Mouse (Mus musculus): ENCODE data around the gene Olfr593. TPM values are rescaled to one million over a fixed set of nuclear protein-coding genes. Genes with fewer than 3 reads are reported as not detected.
"Not testable (repeated sequence)": the region's sequence is repeated elsewhere in the genome, so short reads cannot be mapped to it uniquely, and the experiment has no call there.

Olfr593 gene
- total RNA-seq (2022): not detected

DNA sequence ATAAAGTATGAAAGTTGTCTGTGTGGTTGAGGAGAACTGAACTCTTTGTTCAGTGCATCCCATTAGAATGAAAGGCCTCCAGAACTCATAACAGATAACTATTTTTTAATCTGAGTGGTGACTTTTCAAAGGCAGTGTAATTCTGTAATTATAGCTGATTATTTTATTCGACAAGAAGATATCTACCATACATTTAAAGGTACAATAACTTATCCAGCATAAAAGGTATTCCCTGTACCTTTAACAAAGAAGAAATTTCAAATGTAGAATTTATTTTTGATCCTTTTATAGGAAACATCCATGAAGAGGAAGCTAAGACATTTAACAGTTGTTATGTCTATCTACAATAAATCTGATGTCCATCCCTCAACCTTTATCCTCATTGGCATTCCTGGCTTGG is at the start of gene Olfr593:
TSS of gene Olfr593 (plus strand) at position 301 of the 400 bp plus-strand sequence.
- DNase-seq (ENCODE audit: low spot score): no peak

DNA sequence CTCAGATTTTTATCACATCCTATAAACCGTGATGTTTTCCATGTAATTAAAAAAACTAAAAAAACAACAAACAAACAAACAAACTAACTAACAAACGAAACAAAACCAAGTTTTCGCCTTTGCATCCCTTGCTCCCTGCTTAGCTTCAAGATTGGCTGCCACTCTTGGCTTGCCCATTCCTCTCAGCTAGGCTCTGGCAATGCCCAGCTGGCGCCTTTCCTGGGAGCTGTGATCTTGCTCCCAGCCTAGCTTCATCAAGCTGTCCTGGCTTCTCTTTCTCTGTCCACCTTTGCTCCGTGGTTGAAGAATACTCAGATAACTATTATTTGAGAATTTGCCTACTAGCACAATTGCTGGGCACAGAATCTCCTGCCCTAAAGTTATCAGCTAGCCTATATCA is 42.0 kb upstream of the Olfr593 start:
- DNase-seq (ENCODE audit: low spot score): no peak

DNA sequence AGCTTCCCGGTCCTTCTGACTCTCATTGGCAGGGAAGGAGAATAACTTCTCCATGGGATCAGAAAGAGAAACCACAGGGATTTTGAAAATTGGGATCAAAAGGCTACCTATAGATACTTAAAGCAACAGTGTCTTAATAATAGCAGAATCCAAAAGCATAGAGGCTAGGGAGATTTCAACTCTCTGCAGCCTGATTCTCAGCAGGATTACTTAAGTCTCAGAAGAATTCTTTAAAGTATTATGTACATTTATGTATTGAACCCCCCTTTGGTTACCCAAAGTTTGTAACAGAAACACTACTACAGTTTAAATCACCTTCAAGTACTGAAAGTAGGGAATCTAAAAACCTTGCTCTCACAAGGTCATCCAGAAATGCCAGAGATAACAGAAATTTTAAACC is 33.4 kb upstream of the Olfr593 start, which contains the start of gene Olfr591:
TSS of gene Olfr591 (minus strand) at position 101 of the 400 bp plus-strand sequence.
- no peak for DNase-seq (ENCODE audit: low spot score)

DNA sequence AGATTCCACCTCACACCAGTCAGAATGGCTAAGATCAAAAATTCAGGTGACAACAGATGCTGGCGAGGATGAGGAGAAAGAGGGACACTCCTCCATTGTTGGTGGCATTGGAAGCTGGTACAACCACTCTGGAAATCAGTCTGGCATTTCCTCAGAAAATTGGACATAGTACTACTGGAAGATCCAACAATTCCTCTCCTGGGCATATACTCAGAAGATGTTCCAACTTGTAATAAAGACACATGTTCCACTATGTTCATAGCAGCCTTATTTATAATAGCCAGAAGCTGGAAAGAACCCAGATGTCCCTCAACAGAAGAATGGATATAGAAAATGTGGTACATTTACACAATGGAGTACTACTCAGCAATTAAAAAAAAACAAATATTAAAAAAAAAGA is 27.2 kb upstream of the Olfr593 start, which contains the start of gene Olfr592:
TSS of gene Olfr592 (plus strand) at position 301 of the 400 bp plus-strand sequence.
- DNase-seq (ENCODE audit: low spot score): not testable (repeated sequence)

DNA sequence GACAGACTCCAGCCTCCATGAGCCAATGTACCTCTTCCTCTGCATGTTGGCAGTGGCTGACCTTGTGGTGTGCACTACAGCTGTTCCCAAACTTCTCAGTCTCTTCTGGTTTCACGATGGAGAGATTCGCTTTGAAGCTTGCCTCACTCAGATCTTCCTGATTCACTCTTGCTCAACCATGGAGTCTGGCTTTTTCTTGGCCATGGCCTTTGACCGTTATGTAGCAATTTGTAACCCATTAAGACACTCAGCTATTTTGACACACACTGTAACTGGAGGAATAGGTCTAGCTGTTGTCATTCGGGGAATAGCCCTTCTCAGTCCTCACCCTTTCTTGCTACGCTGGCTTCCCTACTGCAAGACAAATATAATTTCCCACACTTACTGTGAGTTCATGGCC is 388 bp downstream of the Olfr593 start:
- DNase-seq (ENCODE audit: low spot score): not testable (repeated sequence)

DNA sequence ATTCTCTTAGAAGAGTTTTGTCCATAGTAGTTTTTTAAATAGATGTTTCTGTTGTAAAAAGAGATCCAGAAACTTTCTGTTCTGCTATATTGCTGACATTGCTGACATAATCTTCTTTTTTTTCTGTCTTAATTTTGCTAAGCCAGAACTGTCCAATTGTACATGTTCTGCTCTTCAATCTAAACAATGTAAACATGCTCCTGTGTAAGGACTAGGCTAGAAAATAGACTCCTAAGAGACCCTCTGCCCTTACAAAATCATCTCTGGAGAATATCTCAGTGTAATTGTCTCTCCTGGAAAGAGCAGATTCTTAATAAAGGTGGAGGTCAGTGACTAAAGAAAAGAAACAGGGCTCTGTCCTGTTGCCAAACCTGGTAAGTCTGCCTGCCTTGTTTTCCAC is 5.0 kb downstream of the Olfr593 start, which contains the start of gene Olfr594:
TSS of gene Olfr594 (plus strand) at position 301 of the 400 bp plus-strand sequence.
- DNase-seq (ENCODE audit: low spot score): no peak

DNA sequence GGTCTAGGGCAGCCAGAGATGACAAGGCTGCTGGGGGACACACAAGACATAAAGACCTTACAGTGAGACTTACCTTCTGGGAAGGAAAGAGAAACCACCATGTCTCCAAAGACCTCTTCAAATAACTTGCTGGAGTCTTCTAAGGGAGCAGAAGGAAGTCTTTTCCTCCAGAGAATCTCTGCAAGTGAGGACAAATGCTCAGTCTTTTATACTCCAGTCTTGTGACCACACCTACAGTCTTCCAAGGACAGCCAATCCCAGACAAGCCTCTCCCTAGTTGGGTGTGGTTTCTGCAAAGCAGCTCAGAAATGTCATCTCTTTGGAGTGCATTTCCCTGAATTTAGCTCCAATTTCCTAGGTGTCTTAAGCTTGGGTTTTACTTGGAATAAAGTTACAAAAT is 40.7 kb downstream of the Olfr593 start, which contains the start of gene Usp17ld:
TSS of gene Usp17ld (minus strand) at position 101 of the 400 bp plus-strand sequence.
- not testable (repeated sequence) for DNase-seq (ENCODE audit: low spot score)

Small RNAs within 50 kb of the gene (microRNA-seq; reads per million reads assigned to microRNA genes)
- gene Gm25171: not detected

Other genes with a start within 250 kb of the Olfr593 start
- not detected for gene Olfr576, start 249.2 kb upstream of the Olfr593 start, total RNA-seq (2022)
- not detected for gene Olfr577, start 235.9 kb upstream of the Olfr593 start, total RNA-seq (2022)
- not detected for gene Olfr578, start 222.5 kb upstream of the Olfr593 start, total RNA-seq (2022)
- gene Olfr582, start 173.8 kb upstream of the Olfr593 start, total RNA-seq (2022): not detected
- not detected for gene Olfr583, start 160.6 kb upstream of the Olfr593 start, total RNA-seq (2022)
- gene Olfr584, start 130.0 kb upstream of the Olfr593 start, total RNA-seq (2022): not detected
- not detected for gene Olfr585, start 114.1 kb upstream of the Olfr593 start, total RNA-seq (2022)
- not detected for gene Olfr586, start 86.2 kb upstream of the Olfr593 start, total RNA-seq (2022)
- not detected for gene Olfr588-ps1, start 71.0 kb upstream of the Olfr593 start, total RNA-seq (2022)
- not detected for gene Olfr589, start 55.5 kb upstream of the Olfr593 start, total RNA-seq (2022)
- gene Olfr591, start 33.5 kb upstream of the Olfr593 start, total RNA-seq (2022): not detected
- not detected for gene Olfr592, start 27.1 kb upstream of the Olfr593 start, total RNA-seq (2022)
- gene Olfr594, start 5.1 kb downstream of the Olfr593 start, total RNA-seq (2022): not detected
- not detected for gene Usp17ld, start 40.6 kb downstream of the Olfr593 start, total RNA-seq (2022)
- not detected for gene Olfr596, start 93.8 kb downstream of the Olfr593 start, total RNA-seq (2022)
- gene Olfr597, start 104.5 kb downstream of the Olfr593 start, total RNA-seq (2022): not detected
- gene Olfr598, start 111.7 kb downstream of the Olfr593 start, total RNA-seq (2022): not detected
- not detected for gene Olfr599, start 124.1 kb downstream of the Olfr593 start, total RNA-seq (2022)
- gene Olfr600, start 137.8 kb downstream of the Olfr593 start, total RNA-seq (2022): not detected
- gene Olfr601, start 150.8 kb downstream of the Olfr593 start, total RNA-seq (2022): not detected
- gene Olfr603, start 174.3 kb downstream of the Olfr593 start, total RNA-seq (2022): not detected
- gene Usp17lc, start 203.2 kb downstream of the Olfr593 start, total RNA-seq (2022): not detected
- gene Olfr605, start 233.6 kb downstream of the Olfr593 start, total RNA-seq (2022): not detected
- not detected for gene Olfr606, start 237.2 kb downstream of the Olfr593 start, total RNA-seq (2022)